Mouse (Mus musculus) left cerebral cortex, adult 2 months (tissue): ENCODE results near the gene Gabbr2. TPM values are rescaled to one million over a fixed set of nuclear protein-coding genes. Genes with fewer than 3 reads are reported as not detected.

Experiments used
- DNase-seq, 2 experiments: peaks; one replicate each; pipeline ENCODE4 v3.0.0; 2021 to 2022; ENCODE audit warnings: low spot score in 2 of 2, mixed read lengths in 1 of 2; ENCODE audit errors: extremely low spot score in 1 of 2
- H3K27ac ChIP-seq: fragments of 200-600 bp; 2 replicates; pipeline ENCODE4 v1.8.1; 2022
- H3K4me3 ChIP-seq: fragments of 200-600 bp; 2 replicates; pipeline ENCODE4 v1.8.1; 2022
- CTCF ChIP-seq: fragments of 200-600 bp; IDR thresholded peaks from 2 replicates; pipeline ENCODE4 v1.8.1; 2022; ENCODE audit warnings: antibody characterized with exemption, mild to moderate bottlenecking, moderate library complexity
- intact Hi-C: fragments of 180-260 bp; cut with DNase I; formaldehyde crosslinking; loops from one replicate; pipeline ENCODE4 v1.15.1; 2025
- total RNA-seq, 2 experiments: library from RNA; stranded (reverse); gene quantifications; 2 replicates each; pipeline ENCODE4 v1.2.3; 2021

Gabbr2 gene
- total RNA-seq, 2 experiments from 2014 or later = 258 to 266 TPM

GRCm38 (mm10) chr4:46770635-46771034 is 221.0 kb downstream of the Gabbr2 start:
- H3K27ac ChIP-seq = peak overlapping the region; percentile 89
- DNase-seq = peak in 1 of 2 experiments; percentile 41
- intact Hi-C loops = loop anchor here (1.0 to 2.0 kb wide), 3 partner anchors 24 to 58 kb away; no protein-coding TSS in a partner anchor
- no peak for TF ChIP-seq CTCF
- no peak overlapping the region for H3K4me3 ChIP-seq

GRCm38 (mm10) chr4:46770090-46770489 is 221.6 kb downstream of the Gabbr2 start:
- no peak for DNase-seq
- TF ChIP-seq CTCF = no peak
- Histone ChIP-seq H3K4me3 (no peak overlapping the region), H3K27ac (peak overlapping the region; percentile 89)
- intact Hi-C loops = loop anchor here (2.0 kb wide), 2 partner anchors 25 to 59 kb away; no protein-coding TSS in a partner anchor

- no peak for TF ChIP-seq CTCF
- no peak overlapping the region for H3K4me3 ChIP-seq
- intact Hi-C loops = no loop called here
- DNase-seq = no peak
- peak overlapping the region; percentile 44; the same call in 1 of the 2 replicates for H3K27ac ChIP-seq
Measured at GRCm38 (mm10) chr4:46766326-46766725, 225.3 kb downstream of the Gabbr2 start.

GRCm38 (mm10) chr4:46759838-46760237 is 231.8 kb downstream of the Gabbr2 start:
- H3K4me3 ChIP-seq = no peak overlapping the region
- no peak for DNase-seq
- peak overlapping the region; percentile 79 for H3K27ac ChIP-seq
- intact Hi-C loops = no loop called here
- TF ChIP-seq CTCF = no peak

GRCm38 (mm10) chr4:46758340-46759041 is 233.2 kb downstream of the Gabbr2 start:
- Histone ChIP-seq H3K4me3 (no peak overlapping the region), H3K27ac (peak overlapping the region; percentile 79; the same call in 1 of the 2 replicates)
- no peak for DNase-seq
- intact Hi-C loops = no loop called here
- peak; percentile 8 for TF ChIP-seq CTCF

GRCm38 (mm10) chr4:46754407-46755194 is 237.1 kb downstream of the Gabbr2 start:
- no peak for TF ChIP-seq CTCF
- no peak overlapping the region for H3K4me3 ChIP-seq
- DNase-seq = no peak
- no peak overlapping the region for H3K27ac ChIP-seq
- intact Hi-C loops = no loop called here

- TF ChIP-seq CTCF = no peak
- no peak for DNase-seq
- intact Hi-C loops = no loop called here
- peak overlapping the region; percentile 58 for H3K27ac ChIP-seq
- no peak overlapping the region for H3K4me3 ChIP-seq
Measured at GRCm38 (mm10) chr4:46752306-46752705, 239.4 kb downstream of the Gabbr2 start.

- no peak for DNase-seq
- no peak overlapping the region for H3K4me3 ChIP-seq
- intact Hi-C loops = loop anchor here (5.0 kb wide), 1 partner anchor 78 kb away; no protein-coding TSS in a partner anchor
- no peak overlapping the region for H3K27ac ChIP-seq
- TF ChIP-seq CTCF = no peak
Measured at GRCm38 (mm10) chr4:46749015-46749414, 242.7 kb downstream of the Gabbr2 start.

- intact Hi-C loops = loop anchor here (5.0 kb wide), 1 partner anchor 80 kb away; no protein-coding TSS in a partner anchor
- peak overlapping the region; percentile 78 for H3K27ac ChIP-seq
- peak in 1 of 2 experiments; percentile 50 for DNase-seq
Measured at GRCm38 (mm10) chr4:46747007-46747746, 244.5 kb downstream of the Gabbr2 start.

GRCm38 (mm10) chr4:46745536-46745935 is 246.1 kb downstream of the Gabbr2 start:
- peak overlapping the region; percentile 76 for H3K27ac ChIP-seq
- H3K4me3 ChIP-seq = no peak overlapping the region
- intact Hi-C loops = loop anchor here (2.0 to 5.0 kb wide), 2 partner anchors 25 to 82 kb away; no protein-coding TSS in a partner anchor
- no peak for DNase-seq
- TF ChIP-seq CTCF = no peak

More at GRCm38 (mm10) chr4:46747007-46747746, 244.5 kb downstream of the Gabbr2 start:
- H3K4me3 ChIP-seq = no peak overlapping the region
- TF ChIP-seq CTCF = no peak

- DNase-seq = no peak
- H3K4me3 ChIP-seq = no peak overlapping the region
- intact Hi-C loops = loop anchor here (2.0 to 5.0 kb wide), 2 partner anchors 26 to 83 kb away; no protein-coding TSS in a partner anchor
- peak overlapping the region; percentile 76 for H3K27ac ChIP-seq
- TF ChIP-seq CTCF = no peak
Measured at GRCm38 (mm10) chr4:46744583-46745155, 247.0 kb downstream of the Gabbr2 start.
